Mouse (Mus musculus) MEL (cell line): ENCODE data around the gene Fto.

Source experiments
- CHD1 ChIP-seq: IDR thresholded peaks from 2 replicates; pipeline ENCODE4 v1.6.1; 2012; ENCODE audit warnings: low read depth, mild to moderate bottlenecking, inconsistent platforms, low read length, improper control_type of control experiment
- CTCF ChIP-seq, 3 experiments: IDR thresholded peaks in 2 of 3; conservative IDR thresholded peaks in 1 of 3; 2 replicates each; pipeline ENCODE4 v1.5.1; 2011 to 2012; ENCODE audit warnings: low read length in 3 of 3, low read depth in 2 of 3, mild to moderate bottlenecking in 2 of 3, improper control_type of control experiment in 1 of 3, inconsistent platforms in 1 of 3, mixed read lengths in 1 of 3, moderate library complexity in 1 of 3; ENCODE audit not compliant: control insufficient read depth in 1 of 3, insufficient read depth in 1 of 3, poor library complexity in 1 of 3, severe bottlenecking in 1 of 3
- ELF1 ChIP-seq: IDR thresholded peaks from 2 replicates; pipeline ENCODE4 v1.6.1; 2014; ENCODE audit warnings: low read depth, mild to moderate bottlenecking, inconsistent platforms, low read length, improper control_type of control experiment, moderate library complexity
- NELFE ChIP-seq: IDR thresholded peaks from 2 replicates; pipeline ENCODE4 v1.6.1; 2011; ENCODE audit warnings: low read depth, low read length, improper control_type of control experiment
- SIN3A ChIP-seq: IDR thresholded peaks from 2 replicates; pipeline ENCODE4 v1.6.1; 2012; ENCODE audit warnings: low read length, improper control_type of control experiment, inconsistent platforms
- USF1 ChIP-seq: IDR thresholded peaks from 2 replicates; pipeline ENCODE4 v1.6.1; 2014; ENCODE audit warnings: low read depth, mild to moderate bottlenecking, inconsistent platforms, low read length, improper control_type of control experiment, moderate library complexity
- ZC3H11A ChIP-seq: IDR thresholded peaks from 2 replicates; pipeline ENCODE4 v1.6.1; 2012; ENCODE audit warnings: low read depth, mild to moderate bottlenecking, inconsistent platforms, low read length, improper control_type of control experiment
- ZMIZ1 ChIP-seq: IDR thresholded peaks from 2 replicates; pipeline ENCODE4 v1.6.1; 2012; ENCODE audit warnings: low read depth, mild to moderate bottlenecking, inconsistent platforms, low read length, improper control_type of control experiment, moderate library complexity

DNA sequence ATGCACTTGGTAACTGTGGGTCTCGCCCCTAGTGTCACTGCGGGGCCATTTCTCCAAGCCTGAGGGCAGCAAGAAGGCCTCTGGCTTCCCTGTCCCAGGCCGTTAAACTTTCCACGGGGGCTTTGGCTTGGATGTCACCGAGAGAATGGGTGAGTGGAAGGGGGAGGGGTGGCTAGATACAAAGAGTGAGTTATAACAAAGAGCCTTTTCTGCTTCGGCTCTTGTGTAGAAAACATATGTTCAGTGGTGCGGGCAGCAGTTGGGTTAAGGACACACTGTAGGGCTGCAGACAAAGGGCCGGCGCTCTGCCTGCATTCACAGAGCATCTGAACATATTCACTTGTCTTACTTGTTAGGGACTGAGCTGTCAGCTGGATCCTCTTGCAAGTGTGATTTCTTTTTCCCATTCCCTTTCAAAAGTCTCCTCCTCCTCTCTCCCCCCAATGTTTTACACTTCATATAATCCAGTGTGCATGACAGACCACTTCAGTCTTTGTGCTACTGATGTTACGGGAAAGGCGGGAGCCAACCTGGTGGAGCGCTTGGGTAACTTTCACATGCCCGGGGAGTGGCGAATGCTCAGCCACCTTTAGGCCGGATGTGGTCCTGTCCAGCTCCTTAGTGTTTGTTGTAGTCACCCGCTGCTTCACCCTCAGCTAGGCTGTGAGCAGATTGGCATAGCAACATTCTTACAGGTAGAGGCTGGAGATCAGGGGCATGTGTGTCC lies 201.6 kb downstream of the Fto start:
- no peak for TF ChIP-seq USF1
- no peak for TF ChIP-seq ZMIZ1
- TF ChIP-seq CTCF (IDR thresholded peaks at IDR 0.05 in 2 of 3, conservative IDR thresholded peaks at IDR 0.05 in 1 of 3; ENCODE audit: control insufficient read depth in 1 of 3, insufficient read depth in 1 of 3, low read depth in 2 of 3, low read length in 3 of 3, poor library complexity in 1 of 3, severe bottlenecking in 1 of 3): no peak
- no peak for TF ChIP-seq CHD1
- TF ChIP-seq SIN3A: no peak
- TF ChIP-seq NELFE: no peak
- no peak for TF ChIP-seq ELF1
- TF ChIP-seq ZC3H11A: no peak
